Mouse (Mus musculus): ENCODE data around the gene Kat14. TPM values are rescaled to one million over a fixed set of nuclear protein-coding genes. Genes with fewer than 3 reads are reported as not detected.
"Not testable (repeated sequence)": the region's sequence is repeated elsewhere in the genome, so short reads cannot be mapped to it uniquely, and the experiment has no call there.

Gene Kat14
- polyA plus RNA-seq, 2 experiments = 11.8 to 13.7 TPM

DNA sequence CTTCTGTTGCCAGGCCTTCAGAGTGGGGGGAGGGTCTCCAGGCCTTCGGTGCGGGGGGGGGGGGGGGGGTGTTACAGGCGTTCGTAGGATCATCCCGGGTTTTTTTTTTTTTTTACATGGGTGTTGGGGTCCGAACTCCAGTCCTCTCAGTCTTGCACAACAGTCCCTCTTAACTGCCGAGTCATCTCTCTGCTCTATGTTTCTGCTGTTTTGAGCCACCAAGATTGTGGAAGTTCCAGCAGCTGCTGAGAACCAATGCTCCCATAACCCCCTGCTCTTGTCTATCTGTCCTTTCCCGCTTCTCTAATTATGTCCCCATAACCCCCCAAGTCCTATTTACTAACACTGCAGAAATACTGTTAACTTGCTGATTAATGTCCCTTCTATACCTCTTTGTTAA, 31.1 kb upstream of the Kat14 start:
- no peak for ATAC-seq (ENCODE audit: insufficient read depth)
- Histone ChIP-seq H3K4me2 (ENCODE audit: low read depth) (no peak overlapping the region), H3K4me1 (replicated peaks; ENCODE audit: control insufficient read depth in 2 of 2, insufficient read depth in 2 of 2, low read length in 1 of 2) (peaks cover 0 to 2% of the 10 kb centered on the region in 2 experiments; a peak in 1 of 4 replicates), H3K9me3 (ENCODE audit: control insufficient read depth, low read length) (no peaks in the 10 kb centered on the region), H3K36me3 (replicated peaks; ENCODE audit: control insufficient read depth, insufficient read depth, low read depth) (no peaks in the 10 kb centered on the region), H3K27ac (no peak overlapping the region), H3K9ac (replicated peaks) (no peak overlapping the region), H3K27me3 (ENCODE audit: control insufficient read depth, insufficient read depth, low read length) (peaks cover 24% of the 10 kb centered on the region), H3K4me3 (ENCODE audit: insufficient read depth in 1 of 2, low read depth in 2 of 2, low read length in 2 of 2) (0 out of 4 replicates have a peak overlapping the region, but pooled peaks of 1 of the 2 experiments have one; percentile 3)
- 36% methylated on average over 8 of the region's 8 CpGs for WGBS (ENCODE audit: insufficient replicate concordance)
- TF ChIP-seq CTCF (IDR thresholded peaks at IDR 0.05; ENCODE audit: low read depth) (no peak), EP300 (IDR thresholded peaks at IDR 0.05; ENCODE audit: low read depth) (no peak)
- no peak for DNase-seq (ENCODE audit: low read depth in 3 of 3, low spot score in 3 of 3)

DNA sequence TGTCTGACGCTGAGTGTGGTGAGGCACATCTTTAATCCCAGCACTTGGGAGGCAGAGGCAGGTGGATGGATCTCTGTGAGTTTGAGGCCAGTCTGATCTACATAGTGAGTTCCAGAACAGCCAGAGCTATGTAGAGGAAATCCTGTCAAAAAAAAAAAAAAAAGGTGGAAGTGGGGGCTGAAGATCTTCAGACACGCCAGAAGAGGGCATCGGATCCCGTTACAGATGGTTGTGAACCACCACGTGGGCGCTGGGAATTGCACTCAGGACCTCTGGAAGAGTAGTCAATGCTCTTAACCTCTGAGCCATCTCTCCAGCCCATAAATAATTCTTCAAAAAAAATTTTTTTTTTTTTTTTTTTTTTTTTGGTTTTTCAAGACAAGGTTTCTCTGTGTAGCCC, 30.6 kb upstream of the Kat14 start:
- not testable (repeated sequence) for H3K36me3 ChIP-seq (replicated peaks; ENCODE audit: control insufficient read depth, insufficient read depth, low read depth); H3K4me1 ChIP-seq (replicated peaks; ENCODE audit: control insufficient read depth in 2 of 2, insufficient read depth in 2 of 2, low read length in 1 of 2); H3K4me2 ChIP-seq (ENCODE audit: low read depth); ATAC-seq (ENCODE audit: insufficient read depth); H3K9ac ChIP-seq (replicated peaks); H3K4me3 ChIP-seq (ENCODE audit: insufficient read depth in 1 of 2, low read depth in 2 of 2, low read length in 2 of 2); DNase-seq (ENCODE audit: low read depth in 3 of 3, low spot score in 3 of 3); H3K27ac ChIP-seq; H3K9me3 ChIP-seq (ENCODE audit: control insufficient read depth, low read length)
- 57% methylated on average over 6 of the region's 6 CpGs for WGBS (ENCODE audit: insufficient replicate concordance)
- H3K27me3 ChIP-seq (ENCODE audit: control insufficient read depth, insufficient read depth, low read length) = peaks cover 19% of the 10 kb centered on the region

DNA sequence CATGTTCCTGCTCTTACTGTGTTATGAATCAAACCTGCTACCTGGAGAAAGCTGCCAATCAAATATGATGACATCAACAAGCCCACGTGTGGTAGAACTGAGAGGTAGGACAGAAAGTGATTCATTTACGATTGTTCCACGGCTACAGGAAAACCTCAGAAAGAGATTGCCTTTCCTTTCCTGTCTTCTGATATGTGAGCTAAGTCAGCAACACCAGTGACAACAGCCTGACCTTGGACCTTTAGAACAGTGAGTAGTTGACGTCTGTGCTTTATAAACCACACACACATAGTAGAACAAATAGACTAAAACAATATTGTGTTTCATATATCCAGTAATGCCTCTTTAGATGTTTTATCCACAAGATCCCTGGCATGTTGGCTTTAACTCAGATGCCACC, 25.6 kb upstream of the Kat14 start:
- DNase-seq (ENCODE audit: low read depth in 3 of 3, low spot score in 3 of 3) = no peak
- 14% methylated on average over 4 of the region's 4 CpGs for WGBS (ENCODE audit: insufficient replicate concordance)
- H3K36me3 ChIP-seq (replicated peaks; ENCODE audit: control insufficient read depth, insufficient read depth, low read depth) = no peaks in the 10 kb centered on the region
- TF ChIP-seq EP300 (IDR thresholded peaks at IDR 0.05; ENCODE audit: low read depth) (no peak), CTCF (IDR thresholded peaks at IDR 0.05; ENCODE audit: low read depth) (no peak)
- no peak overlapping the region for H3K4me3 ChIP-seq (ENCODE audit: insufficient read depth in 1 of 2, low read depth in 2 of 2, low read length in 2 of 2)
- no peaks in the 10 kb centered on the region for H3K4me1 ChIP-seq (replicated peaks; ENCODE audit: control insufficient read depth in 2 of 2, insufficient read depth in 2 of 2, low read length in 1 of 2)
- no peak overlapping the region for H3K27ac ChIP-seq
- H3K27me3 ChIP-seq (ENCODE audit: control insufficient read depth, insufficient read depth, low read length) = no peaks in the 10 kb centered on the region
- H3K9ac ChIP-seq (replicated peaks) = no peak overlapping the region
- H3K4me2 ChIP-seq (ENCODE audit: low read depth) = no peak overlapping the region
- ATAC-seq (ENCODE audit: insufficient read depth) = no peak
- no peaks in the 10 kb centered on the region for H3K9me3 ChIP-seq (ENCODE audit: control insufficient read depth, low read length)

DNA sequence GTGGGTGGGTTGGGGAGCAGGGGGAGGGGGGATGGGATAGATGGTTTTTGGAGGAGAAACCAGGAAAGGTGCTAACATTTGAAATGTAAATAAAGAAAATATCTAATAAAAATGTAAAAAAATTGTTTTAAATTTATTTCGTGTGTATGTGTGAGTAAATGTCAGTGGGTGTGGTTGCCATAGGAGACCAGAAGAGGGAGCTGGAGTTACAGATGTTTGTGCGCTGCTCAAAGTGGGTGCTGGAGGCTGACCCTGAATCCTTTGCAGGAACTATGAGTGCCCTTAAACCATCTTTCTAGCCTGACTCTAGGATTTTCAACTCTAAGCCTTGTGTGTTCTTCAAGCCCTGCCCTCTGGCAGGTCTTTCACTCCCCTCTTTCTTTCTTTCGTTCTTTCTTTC, 20.3 kb upstream of the Kat14 start:
- no peaks in the 10 kb centered on the region for H3K4me1 ChIP-seq (replicated peaks; ENCODE audit: control insufficient read depth in 2 of 2, insufficient read depth in 2 of 2, low read length in 1 of 2)
- 49% methylated on average over 3 of the region's 3 CpGs for WGBS (ENCODE audit: insufficient replicate concordance)
- no peaks in the 10 kb centered on the region for H3K9me3 ChIP-seq (ENCODE audit: control insufficient read depth, low read length)
- no peak overlapping the region for H3K4me3 ChIP-seq (ENCODE audit: insufficient read depth in 1 of 2, low read depth in 2 of 2, low read length in 2 of 2)
- peak; percentile 58 for TF ChIP-seq CTCF (IDR thresholded peaks at IDR 0.05; ENCODE audit: low read depth)
- TF ChIP-seq EP300 (IDR thresholded peaks at IDR 0.05; ENCODE audit: low read depth) = no peak
- H3K36me3 ChIP-seq (replicated peaks; ENCODE audit: control insufficient read depth, insufficient read depth, low read depth) = no peaks in the 10 kb centered on the region
- H3K9ac ChIP-seq (replicated peaks) = no peak overlapping the region
- ATAC-seq (ENCODE audit: insufficient read depth) = no peak
- DNase-seq (ENCODE audit: low read depth in 3 of 3, low spot score in 3 of 3) = no peak
- H3K27me3 ChIP-seq (ENCODE audit: control insufficient read depth, insufficient read depth, low read length) = no peaks in the 10 kb centered on the region
- H3K27ac ChIP-seq = no peak overlapping the region
- H3K4me2 ChIP-seq (ENCODE audit: low read depth) = no peak overlapping the region

DNA sequence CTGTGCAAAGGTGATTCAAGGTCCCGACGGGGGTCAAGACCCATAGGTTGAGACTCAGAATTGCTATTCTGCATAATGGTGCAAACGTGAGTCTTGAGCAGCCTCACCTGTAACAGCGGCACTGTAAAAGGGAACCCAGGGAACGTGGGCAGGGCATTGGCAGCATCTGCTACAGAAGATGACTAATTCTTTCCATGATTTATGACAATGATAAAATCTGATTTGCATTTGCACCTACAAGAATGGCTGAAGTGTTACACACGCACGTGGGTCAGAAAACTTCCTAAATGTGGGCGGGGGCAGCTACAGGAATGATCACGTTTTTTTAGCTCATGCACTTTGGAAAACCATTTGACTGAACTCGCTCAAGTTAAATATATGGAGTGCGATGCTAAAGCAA, 15.9 kb upstream of the Kat14 start:
- Histone ChIP-seq H3K4me1 (replicated peaks; ENCODE audit: control insufficient read depth in 2 of 2, insufficient read depth in 2 of 2, low read length in 1 of 2) (no peaks in the 10 kb centered on the region), H3K9ac (replicated peaks) (no peak overlapping the region), H3K27me3 (ENCODE audit: control insufficient read depth, insufficient read depth, low read length) (no peaks in the 10 kb centered on the region), H3K36me3 (replicated peaks; ENCODE audit: control insufficient read depth, insufficient read depth, low read depth) (no peaks in the 10 kb centered on the region), H3K4me2 (ENCODE audit: low read depth) (no peak overlapping the region), H3K9me3 (ENCODE audit: control insufficient read depth, low read length) (no peaks in the 10 kb centered on the region), H3K27ac (no peak overlapping the region), H3K4me3 (ENCODE audit: insufficient read depth in 1 of 2, low read depth in 2 of 2, low read length in 2 of 2) (no peak overlapping the region)
- TF ChIP-seq CTCF (IDR thresholded peaks at IDR 0.05; ENCODE audit: low read depth) = no peak
- TF ChIP-seq EP300 (IDR thresholded peaks at IDR 0.05; ENCODE audit: low read depth) = no peak
- no peak for DNase-seq (ENCODE audit: low read depth in 3 of 3, low spot score in 3 of 3)
- 66% methylated on average over 11 of the region's 11 CpGs for WGBS (ENCODE audit: insufficient replicate concordance)
- no peak for ATAC-seq (ENCODE audit: insufficient read depth)

Measured in liver, embryonic 14.5 days (tissue).